Mouse (Mus musculus): ENCODE data around the gene Mmp24. TPM values are rescaled to one million over a fixed set of nuclear protein-coding genes. Genes with fewer than 3 reads are reported as not detected.

The Mmp24 gene
- polyA plus RNA-seq, 1 experiment from 2014 or later = 20.0 TPM

DNA sequence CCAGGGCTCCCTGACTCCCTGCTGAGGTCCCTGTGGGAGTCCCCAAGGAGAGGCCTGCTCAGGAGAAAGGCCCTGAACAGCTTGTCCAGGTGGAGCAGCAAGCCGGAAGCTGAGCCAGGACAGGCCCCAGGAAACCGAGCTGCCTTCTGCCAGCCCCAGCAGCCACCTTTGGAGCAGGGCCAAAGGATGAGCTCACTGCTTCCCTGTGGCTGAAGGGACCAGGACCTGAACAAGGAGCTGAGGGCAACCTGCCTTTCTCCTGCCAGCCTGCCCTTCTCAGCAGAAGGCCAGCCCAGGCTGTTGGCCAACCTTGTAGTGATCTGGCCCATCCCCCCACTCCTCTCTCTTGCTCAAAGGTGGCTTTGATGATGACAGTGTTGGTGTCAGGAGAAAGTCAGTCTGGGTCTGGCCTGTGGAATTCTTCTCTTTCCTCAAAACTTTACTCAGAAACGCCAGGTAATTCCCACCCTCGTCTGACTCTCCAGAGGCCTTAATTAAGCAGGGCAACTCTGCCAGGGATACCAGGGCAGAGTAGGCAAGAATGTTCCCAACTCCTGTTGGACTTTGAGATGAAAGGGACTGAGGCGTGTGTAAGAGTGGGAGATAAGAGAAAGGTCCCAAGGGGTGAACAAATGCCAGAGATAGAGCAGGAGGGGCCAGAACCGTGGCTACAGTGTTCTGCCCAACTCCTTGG is 30.2 kb downstream of the Mmp24 start:
- Histone ChIP-seq H3K4me2 (ENCODE audit: low read depth, low read length) (no peak overlapping the region), H3K9ac (replicated peaks; ENCODE audit: low read depth, low read length) (no peak overlapping the region), H3K9me3 (ENCODE audit: control insufficient read depth, low read length) (no peaks in the 10 kb centered on the region), H3K4me1 (ENCODE audit: control insufficient read depth, insufficient read depth, low read length) (no peaks in the 10 kb centered on the region), H3K4me3 (ENCODE audit: low read depth, low read length) (no peak overlapping the region), H3K27ac (ENCODE audit: low read depth, low read length) (no peak overlapping the region), H3K36me3 (ENCODE audit: control insufficient read depth, insufficient read depth, low read length) (peaks cover 21% of the 10 kb centered on the region), H3K27me3 (ENCODE audit: control insufficient read depth, insufficient read depth, low read length) (no peaks in the 10 kb centered on the region)
- WGBS = 58% methylated on average over 6 of the region's 6 CpGs
- ATAC-seq (ENCODE audit: low read depth) = no peak

DNA sequence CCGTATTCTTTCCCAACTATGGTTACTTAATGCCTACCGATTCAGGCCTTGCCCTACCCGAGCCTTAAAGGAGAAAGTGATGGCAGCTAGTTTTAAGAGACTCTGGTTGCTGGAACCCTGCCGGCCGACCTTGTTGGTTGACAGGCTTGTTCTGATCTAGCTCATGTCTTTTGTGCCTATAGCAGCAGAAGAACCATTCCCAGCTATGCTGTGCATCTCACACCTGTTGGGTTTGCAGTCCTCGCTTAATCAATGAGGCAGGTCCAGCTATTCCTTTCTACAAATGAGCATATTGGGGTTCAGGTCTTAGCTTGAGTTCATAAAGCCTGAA is 30.7 kb downstream of the Mmp24 start:
- Histone ChIP-seq H3K9ac (replicated peaks; ENCODE audit: low read depth, low read length) (no peak overlapping the region), H3K4me2 (ENCODE audit: low read depth, low read length) (no peak overlapping the region), H3K27ac (ENCODE audit: low read depth, low read length) (no peak overlapping the region), H3K36me3 (ENCODE audit: control insufficient read depth, insufficient read depth, low read length) (peaks cover 21% of the 10 kb centered on the region), H3K4me1 (ENCODE audit: control insufficient read depth, insufficient read depth, low read length) (no peaks in the 10 kb centered on the region), H3K4me3 (ENCODE audit: low read depth, low read length) (no peak overlapping the region), H3K9me3 (ENCODE audit: control insufficient read depth, low read length) (no peaks in the 10 kb centered on the region), H3K27me3 (ENCODE audit: control insufficient read depth, insufficient read depth, low read length) (no peaks in the 10 kb centered on the region)
- 86% methylated on average over 6 of the region's 6 CpGs for WGBS
- no peak for ATAC-seq (ENCODE audit: low read depth)

DNA sequence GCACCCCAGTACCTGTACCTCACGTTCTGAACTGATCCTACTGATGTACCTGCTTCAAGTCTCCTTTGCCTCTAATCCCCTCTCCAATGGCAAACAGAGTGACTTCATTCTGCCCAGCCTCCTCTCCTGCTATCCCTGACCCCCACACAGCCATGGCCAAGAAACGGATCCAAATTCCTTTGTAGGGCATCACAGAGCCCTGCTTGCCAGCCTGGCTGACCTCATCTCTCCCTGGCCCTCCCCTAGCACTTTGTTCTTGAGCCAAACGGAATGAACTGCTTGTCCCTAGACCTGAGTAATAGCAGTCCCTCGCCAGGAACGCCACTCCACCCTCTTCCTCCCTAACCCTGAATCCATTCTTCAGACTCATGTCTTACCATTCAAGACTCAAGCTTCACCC is 31.4 kb downstream of the Mmp24 start:
- H3K4me2 ChIP-seq (ENCODE audit: low read depth, low read length) = no peak overlapping the region
- 79% methylated on average over 5 of the region's 5 CpGs for WGBS
- H3K4me1 ChIP-seq (ENCODE audit: control insufficient read depth, insufficient read depth, low read length) = no peaks in the 10 kb centered on the region
- ATAC-seq (ENCODE audit: low read depth) = no peak
- no peaks in the 10 kb centered on the region for H3K9me3 ChIP-seq (ENCODE audit: control insufficient read depth, low read length)
- H3K9ac ChIP-seq (replicated peaks; ENCODE audit: low read depth, low read length) = no peak overlapping the region
- H3K4me3 ChIP-seq (ENCODE audit: low read depth, low read length) = no peak overlapping the region
- H3K27ac ChIP-seq (ENCODE audit: low read depth, low read length) = no peak overlapping the region
- H3K27me3 ChIP-seq (ENCODE audit: control insufficient read depth, insufficient read depth, low read length) = no peaks in the 10 kb centered on the region
- H3K36me3 ChIP-seq (ENCODE audit: control insufficient read depth, insufficient read depth, low read length) = peaks cover 16% of the 10 kb centered on the region

DNA sequence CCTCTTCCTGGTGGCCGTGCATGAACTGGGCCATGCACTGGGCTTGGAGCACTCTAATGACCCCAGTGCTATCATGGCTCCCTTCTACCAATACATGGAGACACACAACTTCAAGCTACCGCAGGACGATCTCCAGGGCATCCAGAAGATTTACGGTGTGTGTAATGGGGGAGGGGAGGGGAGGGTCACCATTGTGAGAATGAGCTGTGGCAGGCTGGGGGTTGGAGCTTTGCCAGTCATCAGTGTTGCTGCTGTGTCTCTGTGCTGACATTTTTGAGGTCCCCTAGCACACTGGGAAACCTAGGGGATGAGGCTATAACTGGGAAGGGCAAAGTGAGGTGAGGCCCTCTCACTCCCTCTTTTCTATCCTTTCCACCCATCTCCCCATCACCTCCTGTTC is 32.3 kb downstream of the Mmp24 start:
- no peak for ATAC-seq (ENCODE audit: low read depth)
- Histone ChIP-seq H3K4me3 (ENCODE audit: low read depth, low read length) (no peak overlapping the region), H3K9ac (replicated peaks; ENCODE audit: low read depth, low read length) (no peak overlapping the region), H3K9me3 (ENCODE audit: control insufficient read depth, low read length) (no peaks in the 10 kb centered on the region), H3K4me1 (ENCODE audit: control insufficient read depth, insufficient read depth, low read length) (no peaks in the 10 kb centered on the region), H3K36me3 (ENCODE audit: control insufficient read depth, insufficient read depth, low read length) (peaks cover 9% of the 10 kb centered on the region; the same call in 1 of the 2 replicates), H3K4me2 (ENCODE audit: low read depth, low read length) (no peak overlapping the region), H3K27ac (ENCODE audit: low read depth, low read length) (no peak overlapping the region), H3K27me3 (ENCODE audit: control insufficient read depth, insufficient read depth, low read length) (no peaks in the 10 kb centered on the region)
- WGBS = 32% methylated on average over 4 of the region's 4 CpGs

DNA sequence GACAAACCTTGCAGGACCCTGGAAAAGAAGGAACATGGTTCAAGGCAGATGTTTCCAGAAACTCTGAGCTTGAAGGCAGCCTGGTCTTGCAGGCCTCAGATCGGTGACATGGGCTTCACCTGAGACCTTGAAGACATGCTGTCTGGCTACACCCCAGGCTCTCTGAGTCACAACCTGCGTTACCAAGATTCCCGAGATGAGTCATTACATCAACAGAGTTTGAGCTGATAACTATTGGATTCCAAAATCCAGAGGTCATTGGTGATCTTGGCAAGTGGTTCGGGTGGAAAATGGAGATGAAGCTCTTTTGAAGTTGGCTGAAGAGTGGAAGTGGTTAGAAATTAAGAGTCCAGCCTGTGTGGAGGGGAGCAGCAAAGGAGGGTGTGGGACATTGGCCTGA is 34.5 kb downstream of the Mmp24 start:
- H3K4me2 ChIP-seq (ENCODE audit: low read depth, low read length) = no peak overlapping the region
- no peaks in the 10 kb centered on the region for H3K4me1 ChIP-seq (ENCODE audit: control insufficient read depth, insufficient read depth, low read length)
- H3K4me3 ChIP-seq (ENCODE audit: low read depth, low read length) = no peak overlapping the region
- no peak for ATAC-seq (ENCODE audit: low read depth)
- H3K36me3 ChIP-seq (ENCODE audit: control insufficient read depth, insufficient read depth, low read length) = peaks cover 5% of the 10 kb centered on the region; the same call in 1 of the 2 replicates
- H3K9me3 ChIP-seq (ENCODE audit: control insufficient read depth, low read length) = no peaks in the 10 kb centered on the region
- no peaks in the 10 kb centered on the region for H3K27me3 ChIP-seq (ENCODE audit: control insufficient read depth, insufficient read depth, low read length)
- 91% methylated on average over 4 of the region's 4 CpGs for WGBS
- no peak overlapping the region for H3K27ac ChIP-seq (ENCODE audit: low read depth, low read length)
- no peak overlapping the region for H3K9ac ChIP-seq (replicated peaks; ENCODE audit: low read depth, low read length)

DNA sequence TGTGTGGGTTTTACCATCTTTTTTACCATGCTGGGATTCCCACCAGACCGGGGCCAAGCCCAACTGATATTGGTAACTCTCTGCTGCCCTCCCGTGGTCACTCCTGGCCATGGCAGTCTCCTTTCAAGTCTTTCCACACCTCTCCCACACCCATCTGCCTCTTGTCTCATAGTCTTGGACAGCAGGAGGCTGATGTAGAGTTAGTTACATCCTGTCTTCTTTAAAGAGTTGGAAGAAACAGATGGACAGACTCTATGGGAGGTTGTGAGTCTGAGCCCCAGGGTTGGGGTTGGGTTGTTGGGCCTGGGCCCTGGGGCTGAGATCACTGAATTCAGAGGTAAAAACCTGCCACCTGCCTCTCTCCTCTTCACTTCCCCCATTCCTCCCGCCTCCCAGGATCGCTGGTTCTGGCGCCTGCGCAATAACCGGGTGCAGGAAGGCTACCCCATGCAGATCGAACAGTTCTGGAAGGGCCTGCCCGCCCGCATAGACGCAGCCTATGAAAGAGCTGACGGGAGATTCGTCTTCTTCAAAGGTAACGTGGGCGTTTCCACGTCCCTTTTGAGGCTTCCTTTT is 36.8 kb downstream of the Mmp24 start:
- H3K27ac ChIP-seq (ENCODE audit: low read depth, low read length) = no peak overlapping the region
- H3K27me3 ChIP-seq (ENCODE audit: control insufficient read depth, insufficient read depth, low read length) = no peaks in the 10 kb centered on the region
- peaks cover 13% of the 10 kb centered on the region; the same call in 1 of the 2 replicates for H3K36me3 ChIP-seq (ENCODE audit: control insufficient read depth, insufficient read depth, low read length)
- no peak overlapping the region for H3K9ac ChIP-seq (replicated peaks; ENCODE audit: low read depth, low read length)
- H3K4me2 ChIP-seq (ENCODE audit: low read depth, low read length) = no peak overlapping the region
- H3K4me1 ChIP-seq (ENCODE audit: control insufficient read depth, insufficient read depth, low read length) = no peaks in the 10 kb centered on the region
- 41% methylated on average over 16 of the region's 16 CpGs for WGBS
- no peak overlapping the region for H3K4me3 ChIP-seq (ENCODE audit: low read depth, low read length)
- no peaks in the 10 kb centered on the region for H3K9me3 ChIP-seq (ENCODE audit: control insufficient read depth, low read length)
- no peak for ATAC-seq (ENCODE audit: low read depth)

DNA sequence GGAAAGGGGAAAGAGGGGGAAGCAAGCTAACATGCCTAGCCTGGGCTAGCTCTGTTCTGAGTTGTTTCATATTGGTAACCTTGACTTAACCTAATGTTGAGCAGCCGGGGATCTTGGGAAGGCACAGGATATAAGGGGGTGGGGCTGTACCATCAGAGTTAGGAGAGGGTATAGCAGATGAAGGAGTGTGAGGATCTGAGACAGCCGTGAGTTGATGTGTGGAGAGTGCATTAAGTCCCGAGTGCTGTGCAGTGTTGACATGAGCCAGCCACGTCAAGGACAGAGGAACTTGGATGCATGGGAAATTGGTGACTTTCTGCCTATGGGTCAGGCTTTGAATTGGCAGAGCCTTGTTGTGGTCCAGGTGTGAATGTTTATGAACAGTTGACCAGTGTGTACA is 37.5 kb downstream of the Mmp24 start:
- Histone ChIP-seq H3K36me3 (ENCODE audit: control insufficient read depth, insufficient read depth, low read length) (peaks cover 13% of the 10 kb centered on the region; the same call in 1 of the 2 replicates), H3K4me3 (ENCODE audit: low read depth, low read length) (no peak overlapping the region), H3K4me2 (ENCODE audit: low read depth, low read length) (no peak overlapping the region), H3K4me1 (ENCODE audit: control insufficient read depth, insufficient read depth, low read length) (peaks cover under 1% of the 10 kb centered on the region; the same call in 1 of the 2 replicates), H3K27ac (ENCODE audit: low read depth, low read length) (no peak overlapping the region), H3K9ac (replicated peaks; ENCODE audit: low read depth, low read length) (no peak overlapping the region), H3K27me3 (ENCODE audit: control insufficient read depth, insufficient read depth, low read length) (no peaks in the 10 kb centered on the region), H3K9me3 (ENCODE audit: control insufficient read depth, low read length) (no peaks in the 10 kb centered on the region)
- ATAC-seq (ENCODE audit: low read depth) = no peak
- 88% methylated on average over 4 of the region's 4 CpGs for WGBS

DNA sequence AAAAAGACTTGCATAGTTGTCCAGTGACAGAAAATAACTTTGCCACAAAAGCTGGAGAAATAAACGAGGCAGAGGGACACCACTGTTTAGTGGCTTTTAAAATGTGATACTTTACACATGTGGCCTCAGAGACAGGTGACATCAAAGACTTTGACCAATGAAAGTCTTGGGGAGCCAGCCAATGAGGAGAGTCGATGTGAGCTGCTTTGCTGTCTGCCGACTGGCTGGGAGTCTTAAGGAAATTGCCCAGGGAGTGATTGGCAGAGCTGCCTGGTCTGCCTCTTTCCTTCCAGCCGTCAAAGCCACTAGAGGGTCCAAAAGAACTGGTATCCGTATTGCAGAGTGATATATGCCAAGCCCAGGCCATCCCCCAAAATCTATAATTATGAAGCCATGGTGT is 39.7 kb downstream of the Mmp24 start:
- Histone ChIP-seq H3K27me3 (ENCODE audit: control insufficient read depth, insufficient read depth, low read length) (no peaks in the 10 kb centered on the region), H3K4me1 (ENCODE audit: control insufficient read depth, insufficient read depth, low read length) (peaks cover 12% of the 10 kb centered on the region; the same call in 1 of the 2 replicates), H3K9ac (replicated peaks; ENCODE audit: low read depth, low read length) (no peak overlapping the region), H3K27ac (ENCODE audit: low read depth, low read length) (no peak overlapping the region), H3K4me2 (ENCODE audit: low read depth, low read length) (no peak overlapping the region), H3K36me3 (ENCODE audit: control insufficient read depth, insufficient read depth, low read length) (peaks cover 13% of the 10 kb centered on the region), H3K9me3 (ENCODE audit: control insufficient read depth, low read length) (no peaks in the 10 kb centered on the region), H3K4me3 (ENCODE audit: low read depth, low read length) (no peak overlapping the region)
- no peak for ATAC-seq (ENCODE audit: low read depth)
- WGBS = 27% methylated on average over 5 of the region's 5 CpGs

DNA sequence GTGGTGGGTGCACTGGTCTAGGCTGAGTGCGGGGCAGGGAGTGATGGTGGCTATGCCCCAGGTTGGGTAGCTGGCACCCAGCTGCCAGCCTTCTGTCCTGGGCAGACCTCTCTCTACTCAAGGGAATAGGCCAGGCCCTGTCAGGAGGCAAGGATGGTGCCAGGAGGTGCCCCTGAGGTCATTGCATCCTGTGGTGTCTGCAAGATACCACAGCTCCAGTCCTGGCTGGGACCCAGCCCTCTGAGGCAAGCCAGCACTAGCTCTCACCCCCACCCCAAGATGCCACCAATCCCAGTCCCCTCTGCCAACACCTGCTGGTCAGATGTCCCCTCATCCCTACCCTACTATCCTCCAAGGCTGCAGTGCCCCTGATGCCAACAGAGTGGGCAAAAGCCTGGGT is 41.0 kb downstream of the Mmp24 start:
- peaks cover 7% of the 10 kb centered on the region; the same call in 1 of the 2 replicates for H3K36me3 ChIP-seq (ENCODE audit: control insufficient read depth, insufficient read depth, low read length)

More for the DNA sequence above, 41.0 kb downstream of the Mmp24 start:
- Histone ChIP-seq H3K4me2 (ENCODE audit: low read depth, low read length) (no peak overlapping the region), H3K27ac (ENCODE audit: low read depth, low read length) (no peak overlapping the region), H3K4me1 (ENCODE audit: control insufficient read depth, insufficient read depth, low read length) (peaks cover 12% of the 10 kb centered on the region; the same call in 1 of the 2 replicates), H3K4me3 (ENCODE audit: low read depth, low read length) (no peak overlapping the region), H3K9ac (replicated peaks; ENCODE audit: low read depth, low read length) (no peak overlapping the region), H3K9me3 (ENCODE audit: control insufficient read depth, low read length) (no peaks in the 10 kb centered on the region), H3K27me3 (ENCODE audit: control insufficient read depth, insufficient read depth, low read length) (no peaks in the 10 kb centered on the region)
- ATAC-seq (ENCODE audit: low read depth) = no peak
- 100% methylated on average over 1 of the region's 1 CpGs for WGBS

Measured in neural tube, embryonic 14.5 days (tissue).